Mouse (Mus musculus) heart, adult 2 months (tissue): ENCODE results near the gene Fez2. TPM values are rescaled to one million over a fixed set of nuclear protein-coding genes. Genes with fewer than 3 reads are reported as not detected.
A peak's percentile ranks its signal among the peaks of the same experiment; 100 is the strongest.

ENCODE experiments used
- DNase-seq, 2 experiments: peaks; one replicate each; pipeline ENCODE4 v3.0.0; 2021
- H3K27ac ChIP-seq: fragments of 200-600 bp; 2 replicates; pipeline ENCODE4 v1.8.1; 2022
- H3K27me3 ChIP-seq: fragments of 200-500 bp; 2 replicates; pipeline ENCODE4 v1.6.1; 2012; ENCODE audit warnings: mild to moderate bottlenecking, low read length, inconsistent platforms, mixed read lengths; ENCODE audit not compliant: control insufficient read depth, insufficient read depth
- H3K36me3 ChIP-seq: fragments of 200-500 bp; 2 replicates; pipeline ENCODE4 v1.6.1; 2012; ENCODE audit warnings: low read length, inconsistent platforms; ENCODE audit not compliant: control insufficient read depth, insufficient read depth
- H3K4me1 ChIP-seq: fragments of 200-500 bp; 2 replicates; pipeline ENCODE4 v1.6.1; 2011; ENCODE audit warnings: low read length; ENCODE audit not compliant: control insufficient read depth, insufficient read depth
- H3K4me3 ChIP-seq: fragments of 200-600 bp; 2 replicates; pipeline ENCODE4 v1.8.1; 2022
- H3K79me2 ChIP-seq: fragments of 200-500 bp; replicated peaks from 2 replicates; pipeline ENCODE4 v1.6.1; 2012; ENCODE audit warnings: mild to moderate bottlenecking, inconsistent platforms, low read length, moderate library complexity, mixed read lengths; ENCODE audit not compliant: control insufficient read depth, insufficient read depth
- H3K9ac ChIP-seq: fragments of 200-500 bp; 2 replicates; pipeline ENCODE4 v1.6.1; 2012; ENCODE audit warnings: low read depth, mild to moderate bottlenecking, control low read depth, inconsistent platforms, low read length, mixed read lengths
- CTCF ChIP-seq: fragments of 200-600 bp; IDR thresholded peaks from 2 replicates; pipeline ENCODE4 v1.8.1; 2022; ENCODE audit warnings: antibody characterized with exemption, mild to moderate bottlenecking, moderate library complexity
- EP300 ChIP-seq: fragments of 200-500 bp; IDR thresholded peaks from 2 replicates; pipeline ENCODE4 v1.6.1; 2011; ENCODE audit warnings: low read depth, low read length, control low read depth; ENCODE audit not compliant: insufficient read depth
- POLR2A ChIP-seq: fragments of 200-500 bp; IDR thresholded peaks from 2 replicates; pipeline ENCODE4 v1.6.1; 2011; ENCODE audit warnings: mild to moderate bottlenecking, low read depth, low read length, control low read depth; ENCODE audit not compliant: insufficient read depth
- WGBS: fragments of 180-500 bp; shearing (Covaris S2); methylation state at CpG from one replicate; pipeline ENCODE4 v1.1.7; 2018; 5-methylcytosine and 5-hydroxymethylcytosine counted together
- intact Hi-C: fragments of 180-260 bp; cut with DNase I; formaldehyde crosslinking; loops from one replicate; pipeline ENCODE4 v1.15.1; 2025
- polyA plus RNA-seq: library from polyadenylated mRNA; depleted of rRNA; stranded (reverse); fragments of >200 nt; gene quantifications from 2 replicates; pipeline ENCODE4 v1.2.3, GENCODE M21; 2012
- total RNA-seq, 2 experiments: library from RNA; stranded (reverse); gene quantifications; 2 replicates each; pipeline ENCODE4 v1.2.3; 2021

The Fez2 gene
- total and polyA plus RNA-seq, 3 experiments: 50.4 to 80.1 (median 76.7) TPM

DNA sequence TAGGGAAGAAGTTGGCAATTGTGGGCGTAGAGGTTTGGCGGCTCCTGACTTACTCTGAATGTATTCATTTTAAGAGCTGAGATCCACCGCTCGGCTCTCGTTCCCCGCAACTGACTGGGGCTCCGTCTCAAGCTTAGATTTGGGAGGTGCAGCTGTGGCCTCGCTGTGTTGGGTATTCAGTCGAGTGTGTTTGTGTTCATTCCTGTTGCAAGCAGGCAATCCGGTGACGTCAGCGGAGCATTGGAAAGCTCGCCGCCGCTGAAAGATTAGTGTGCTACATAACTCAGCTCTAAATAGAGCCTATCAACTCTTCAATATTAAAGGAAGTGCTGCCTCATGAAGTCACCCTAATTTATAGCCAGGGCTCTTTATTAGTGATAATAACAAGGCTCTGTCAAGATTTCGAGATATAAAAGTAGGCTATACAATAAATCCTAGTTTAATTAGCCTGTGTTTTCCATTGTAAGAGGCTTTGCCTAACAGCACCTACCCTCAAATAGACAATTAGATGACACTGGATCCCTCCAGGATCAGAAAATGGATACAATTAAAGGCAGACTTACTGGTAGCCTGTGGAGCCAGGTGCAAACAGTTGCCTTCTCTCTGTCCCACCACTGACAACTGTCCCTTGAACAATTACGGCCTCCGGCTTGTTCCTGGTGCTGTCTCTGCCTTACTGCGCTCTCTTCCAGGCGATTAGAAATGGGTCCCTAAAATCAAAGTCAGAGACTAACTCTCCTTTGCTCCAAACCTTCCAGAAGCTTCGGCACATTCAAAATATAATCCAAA is 36.4 kb upstream of the Fez2 start:
- intact Hi-C loops: no loop called here
- peak; percentile 44 to 47 for DNase-seq
- peak overlapping the region; percentile 41; the same call in 1 of the 2 replicates for H3K27ac ChIP-seq
- peaks cover 3% of the 10 kb centered on the region for H3K4me1 ChIP-seq
- no peak overlapping the region for H3K4me3 ChIP-seq
- TF ChIP-seq CTCF (no peak), EP300 (no peak), POLR2A (no peak)
- H3K36me3 ChIP-seq: no peaks in the 10 kb centered on the region
- H3K79me2 ChIP-seq: no peaks in the 10 kb centered on the region
- no peaks in the 10 kb centered on the region for H3K27me3 ChIP-seq
- H3K9ac ChIP-seq: no peak overlapping the region
- 70% methylated on average over 21 of the region's 21 CpGs for WGBS

DNA sequence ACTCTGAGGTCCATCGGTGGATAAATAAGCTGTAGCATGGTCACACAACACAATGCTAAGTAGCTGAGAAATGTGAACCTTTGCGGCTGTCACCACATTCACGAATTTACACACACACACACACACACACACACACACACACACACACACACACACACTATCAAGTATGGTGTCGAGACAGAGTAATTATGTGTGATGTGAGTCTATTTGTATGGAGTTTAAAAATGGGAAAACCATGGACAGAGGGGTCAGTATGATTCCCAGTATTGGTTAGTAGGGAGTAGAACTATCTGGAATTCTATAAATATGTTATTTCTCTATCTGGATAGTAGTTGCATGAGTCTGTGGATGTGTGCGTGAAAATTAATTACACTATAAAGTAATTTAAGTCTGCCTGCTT is 35.6 kb upstream of the Fez2 start:
- peaks cover 3% of the 10 kb centered on the region for H3K4me1 ChIP-seq
- TF ChIP-seq POLR2A (no peak), CTCF (no peak), EP300 (no peak)
- H3K4me3 ChIP-seq: no peak overlapping the region
- H3K36me3 ChIP-seq: no peaks in the 10 kb centered on the region
- DNase-seq: no peak
- no peaks in the 10 kb centered on the region for H3K79me2 ChIP-seq
- intact Hi-C loops: no loop called here
- no peaks in the 10 kb centered on the region for H3K27me3 ChIP-seq
- whole genome bisulfite sequencing: 87% methylated on average over 5 of the region's 5 CpGs
- H3K9ac ChIP-seq: no peak overlapping the region
- no peak overlapping the region for H3K27ac ChIP-seq

DNA sequence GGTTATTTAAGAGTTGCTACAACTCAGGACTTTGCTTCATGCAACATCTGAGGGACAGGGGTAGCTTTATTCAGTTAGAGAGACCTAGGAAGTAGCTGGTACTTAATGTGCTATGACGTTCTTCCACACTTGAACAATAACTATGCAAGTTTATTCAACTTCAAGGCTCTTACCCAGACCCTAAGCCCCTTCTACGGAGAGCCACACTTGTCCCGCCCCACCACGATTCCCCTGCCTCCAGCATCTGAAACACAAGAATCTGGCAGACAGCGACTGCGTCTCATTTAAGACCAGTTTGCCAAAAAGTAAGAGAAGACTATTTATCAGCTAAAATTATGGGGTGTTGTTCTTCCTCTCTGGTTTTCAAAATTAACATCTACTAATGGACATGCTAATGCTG is 33.9 kb upstream of the Fez2 start:
- intact Hi-C loops: no loop called here
- Histone ChIP-seq H3K36me3 (no peaks in the 10 kb centered on the region), H3K9ac (no peak overlapping the region), H3K4me1 (peaks cover 3% of the 10 kb centered on the region), H3K27ac (peak overlapping the region; percentile 4), H3K27me3 (no peaks in the 10 kb centered on the region), H3K79me2 (no peaks in the 10 kb centered on the region), H3K4me3 (no peak overlapping the region)
- no peak for DNase-seq
- 83% methylated on average over 6 of the region's 6 CpGs for WGBS
- TF ChIP-seq EP300: no peak
- TF ChIP-seq CTCF: no peak
- no peak for TF ChIP-seq POLR2A

DNA sequence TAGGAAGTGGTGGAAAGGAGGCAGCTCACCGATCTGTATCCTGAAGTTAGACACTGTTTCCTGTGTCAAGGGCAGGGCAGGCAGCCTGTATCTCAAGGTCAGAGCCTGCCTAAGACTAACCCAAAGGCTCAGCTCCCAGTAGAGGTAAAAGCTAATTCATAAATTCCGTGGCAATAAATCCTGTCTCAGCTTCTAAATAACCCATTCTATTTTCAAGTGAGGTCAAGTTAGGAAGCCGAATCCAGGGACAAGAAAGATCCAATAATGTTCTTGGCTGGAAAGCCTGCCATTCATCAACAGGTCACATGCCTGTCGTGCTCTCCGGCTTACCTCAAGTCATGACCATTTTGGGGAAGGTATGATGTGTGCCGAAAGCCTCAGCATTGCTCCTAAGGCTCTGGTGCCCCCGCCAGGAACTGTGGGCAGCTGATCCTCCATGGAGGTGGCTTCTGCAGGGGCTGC is 33.4 kb upstream of the Fez2 start:
- DNase-seq: peak in 1 of 2 experiments; percentile 45
- peaks cover 3% of the 10 kb centered on the region for H3K4me1 ChIP-seq
- H3K36me3 ChIP-seq: no peaks in the 10 kb centered on the region
- no peaks in the 10 kb centered on the region for H3K27me3 ChIP-seq
- H3K79me2 ChIP-seq: no peaks in the 10 kb centered on the region
- TF ChIP-seq POLR2A (no peak), EP300 (0 out of 2 replicates have a peak, but pooled peaks have one; percentile 13), CTCF (peak; percentile 49)
- intact Hi-C loops: no loop called here
- H3K9ac ChIP-seq: no peak overlapping the region
- 22% methylated on average over 7 of the region's 7 CpGs for WGBS
- H3K27ac ChIP-seq: peak overlapping the region; percentile 4
- H3K4me3 ChIP-seq: no peak overlapping the region

DNA sequence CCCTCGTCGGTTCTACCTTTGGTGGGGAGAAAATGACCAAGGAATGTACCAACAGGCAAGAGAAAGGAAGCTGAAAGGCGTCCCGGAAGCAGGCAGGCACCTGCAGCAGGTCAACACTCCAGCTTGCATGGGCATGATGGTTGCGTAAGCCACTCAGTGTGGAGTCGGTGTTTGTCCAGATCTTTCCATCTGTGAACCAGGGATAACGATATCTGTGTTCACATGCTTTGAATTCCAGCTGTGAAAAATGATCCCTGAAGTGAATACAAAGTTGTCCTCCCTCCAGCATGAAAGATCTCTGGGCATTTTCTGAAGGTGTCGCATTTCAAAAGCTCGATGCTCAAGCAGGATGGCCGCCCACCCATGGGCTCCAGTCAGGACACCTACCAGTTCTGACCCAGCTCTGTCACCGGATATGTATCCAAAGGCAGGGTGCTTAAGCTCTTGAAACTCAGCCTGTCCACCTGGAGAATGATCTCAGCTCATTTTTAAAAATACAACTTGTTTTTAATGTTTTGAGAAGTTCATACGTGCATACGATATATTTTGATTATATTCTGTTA is 31.8 kb upstream of the Fez2 start:
- no peaks in the 10 kb centered on the region for H3K27me3 ChIP-seq
- no peak overlapping the region for H3K27ac ChIP-seq
- intact Hi-C loops: no loop called here
- H3K4me3 ChIP-seq: no peak overlapping the region
- DNase-seq: no peak
- no peaks in the 10 kb centered on the region for H3K36me3 ChIP-seq
- no peaks in the 10 kb centered on the region for H3K79me2 ChIP-seq
- 78% methylated on average over 13 of the region's 13 CpGs for WGBS
- peaks cover 2% of the 10 kb centered on the region; the same call in 1 of the 2 replicates for H3K4me1 ChIP-seq
- no peak overlapping the region for H3K9ac ChIP-seq
- no peak for TF ChIP-seq EP300
- TF ChIP-seq POLR2A: no peak
- TF ChIP-seq CTCF: no peak

DNA sequence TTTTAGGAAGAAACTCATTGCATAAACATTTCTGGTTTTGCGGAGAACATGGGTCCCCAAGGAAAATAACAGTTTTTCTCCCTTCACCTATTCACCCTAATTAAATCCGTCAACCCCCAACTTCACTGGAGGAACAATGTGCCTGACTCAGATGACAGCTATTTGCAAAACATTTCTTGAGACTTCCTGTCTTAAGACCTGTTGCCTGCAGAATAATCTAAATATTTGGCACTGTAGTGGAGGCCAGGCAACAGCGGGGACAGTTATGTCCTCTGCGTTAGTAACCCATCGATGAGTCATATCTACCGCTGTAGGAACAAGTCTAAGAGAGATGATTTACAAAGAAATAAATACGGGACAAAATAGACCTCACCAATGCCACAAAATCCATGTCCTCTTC is 26.9 kb upstream of the Fez2 start:
- intact Hi-C loops: no loop called here
- Histone ChIP-seq H3K79me2 (no peaks in the 10 kb centered on the region), H3K27me3 (no peaks in the 10 kb centered on the region), H3K4me1 (no peaks in the 10 kb centered on the region), H3K27ac (no peak overlapping the region; the same call in 1 of the 2 replicates), H3K36me3 (no peaks in the 10 kb centered on the region), H3K4me3 (no peak overlapping the region), H3K9ac (no peak overlapping the region)
- WGBS: 37% methylated on average over 7 of the region's 7 CpGs
- no peak for DNase-seq
- TF ChIP-seq CTCF (no peak), EP300 (no peak), POLR2A (no peak)
